Mouse (Mus musculus): ENCODE data around the gene Tcp11l1.

GRCm38 (mm10) chr2:104669122-104669804 lies 42.7 kb downstream of the Tcp11l1 start:
- no peak for TF ChIP-seq CTCF (IDR thresholded peaks at IDR 0.05; ENCODE audit: borderline replicate concordance, insufficient read depth, low read depth, low read length)
- TF ChIP-seq POLR2A (IDR thresholded peaks at IDR 0.05; ENCODE audit: borderline replicate concordance, insufficient read depth, low read length) = no peak
